Mouse (Mus musculus): ENCODE data around the gene Msn. TPM values are rescaled to one million over a fixed set of nuclear protein-coding genes. Genes with fewer than 3 reads are reported as not detected.

Msn gene
- 10 to 100 TPM; 15.8 to 18.4 TPM for total RNA-seq (2021)

DNA sequence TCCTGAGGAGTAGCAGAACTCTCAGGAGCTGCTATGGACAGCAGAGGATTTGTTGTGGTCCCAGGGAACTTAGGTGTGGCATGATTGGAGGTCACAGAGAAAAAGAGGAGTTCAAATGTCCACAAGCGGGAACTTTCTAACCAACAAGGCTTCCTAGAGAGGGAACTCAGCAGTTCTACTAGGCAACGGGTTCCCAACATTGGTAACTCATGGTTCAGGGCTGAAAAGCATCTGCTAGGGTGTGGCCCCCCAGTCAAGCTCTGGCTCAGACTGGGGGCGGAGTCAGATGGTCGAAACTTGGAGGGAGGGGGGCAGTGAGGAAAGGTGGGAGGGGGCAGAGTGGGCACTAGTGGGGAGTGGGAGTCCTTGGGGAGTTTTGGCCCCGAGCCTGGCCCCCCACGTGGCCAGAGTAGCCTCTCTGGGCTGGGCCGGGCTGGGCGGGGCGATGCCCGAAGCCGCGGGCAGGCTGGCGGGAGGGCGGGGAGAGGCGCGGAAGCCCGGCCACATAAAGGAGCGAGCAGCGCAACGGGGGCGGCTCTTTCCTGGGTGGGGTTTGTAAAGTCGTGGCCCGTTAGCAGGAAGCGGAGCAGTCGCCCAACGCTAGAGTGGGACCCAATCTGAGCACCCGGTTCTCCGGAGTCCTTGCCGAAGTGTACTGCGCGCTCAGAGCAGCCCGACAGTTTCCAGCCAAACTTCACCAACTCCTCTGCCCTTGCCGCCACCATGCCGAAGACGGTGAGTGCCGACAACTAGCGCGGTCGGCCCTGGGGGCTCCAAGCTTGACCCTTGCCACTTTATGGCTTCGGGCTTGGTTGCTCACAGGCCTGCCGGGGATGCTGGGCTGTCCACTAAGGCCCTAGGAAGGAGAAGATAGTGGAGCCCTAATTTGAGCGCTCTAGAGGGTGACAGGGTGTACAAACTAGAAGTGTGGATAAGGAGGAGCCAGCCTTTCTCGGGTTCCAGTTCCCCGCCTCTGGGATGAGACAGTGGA is at the start of gene Msn:
Gene Msn, plus strand, starts transcription at position 534 of the 991 bp plus-strand sequence.
- DNase-seq (ENCODE audit: low spot score in 2 of 2) = peak; percentile 6 to 10
- intact Hi-C loops (cut with DNase I) = no loop called here

DNA sequence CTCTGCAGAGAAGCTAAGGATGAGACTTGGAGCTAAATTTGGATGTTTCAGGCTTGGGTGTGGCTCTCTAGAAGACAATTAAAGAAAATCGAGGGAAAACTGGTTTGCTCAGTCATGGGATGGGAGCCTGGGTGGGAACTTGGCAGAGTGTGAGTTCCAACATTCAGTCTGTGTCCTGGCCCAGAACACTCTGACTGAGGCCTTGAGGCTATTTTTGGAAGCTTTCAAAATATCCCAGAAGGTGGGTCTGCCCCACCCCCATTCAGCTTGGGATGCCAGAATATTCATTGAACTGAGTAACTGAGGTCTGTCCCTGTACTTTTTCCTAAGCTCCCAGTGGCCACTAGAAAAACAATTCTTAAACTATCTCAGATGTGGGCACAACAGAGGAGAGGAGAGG is 43.0 kb upstream of the Msn start:
- intact Hi-C loops (cut with DNase I) = no loop called here
- DNase-seq (ENCODE audit: low spot score in 2 of 2) = no peak

- intact Hi-C loops (cut with DNase I) = no loop called here
- DNase-seq (ENCODE audit: low spot score in 2 of 2) = no peak
Observed at GRCm38 (mm10) chrX:96077747-96078146, 18.1 kb upstream of the Msn start.

GRCm38 (mm10) chrX:96086259-96086658 is 9.6 kb upstream of the Msn start:
- no peak for DNase-seq (ENCODE audit: low spot score in 2 of 2)
- intact Hi-C loops (cut with DNase I) = no loop called here

GRCm38 (mm10) chrX:96096513-96097210 is 820 bp downstream of the Msn start:
- DNase-seq (ENCODE audit: low spot score in 2 of 2) = no peak
- intact Hi-C loops (cut with DNase I) = no loop called here

- no peak for DNase-seq (ENCODE audit: low spot score in 2 of 2)
- intact Hi-C loops (cut with DNase I) = no loop called here
Observed at GRCm38 (mm10) chrX:96097491-96097970, 1.7 kb downstream of the Msn start.

DNA sequence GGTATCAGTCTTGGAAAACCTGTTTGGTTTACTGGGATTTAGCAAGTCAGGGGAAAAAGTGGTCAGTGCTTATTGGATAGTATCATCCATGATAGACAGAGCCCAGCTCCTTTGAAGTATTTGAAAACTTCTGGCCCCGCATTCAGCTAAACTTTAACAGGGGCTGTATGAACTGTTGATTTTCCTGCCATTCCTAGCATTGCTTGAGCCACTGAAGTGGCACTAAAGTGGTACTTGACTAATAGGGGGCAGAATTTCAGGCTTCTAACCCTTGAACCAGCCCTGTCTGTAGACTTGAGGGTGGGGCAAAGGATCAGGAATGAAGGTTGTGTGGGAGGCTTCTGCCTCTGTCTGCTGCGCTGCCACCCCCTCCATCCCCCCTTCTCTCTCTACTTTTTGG is 3.2 kb downstream of the Msn start:
- DNase-seq (ENCODE audit: low spot score in 2 of 2) = no peak
- intact Hi-C loops (cut with DNase I) = no loop called here

- intact Hi-C loops (cut with DNase I) = no loop called here
- no peak for DNase-seq (ENCODE audit: low spot score in 2 of 2)
Observed at GRCm38 (mm10) chrX:96107427-96108291, 11.8 kb downstream of the Msn start.

DNA sequence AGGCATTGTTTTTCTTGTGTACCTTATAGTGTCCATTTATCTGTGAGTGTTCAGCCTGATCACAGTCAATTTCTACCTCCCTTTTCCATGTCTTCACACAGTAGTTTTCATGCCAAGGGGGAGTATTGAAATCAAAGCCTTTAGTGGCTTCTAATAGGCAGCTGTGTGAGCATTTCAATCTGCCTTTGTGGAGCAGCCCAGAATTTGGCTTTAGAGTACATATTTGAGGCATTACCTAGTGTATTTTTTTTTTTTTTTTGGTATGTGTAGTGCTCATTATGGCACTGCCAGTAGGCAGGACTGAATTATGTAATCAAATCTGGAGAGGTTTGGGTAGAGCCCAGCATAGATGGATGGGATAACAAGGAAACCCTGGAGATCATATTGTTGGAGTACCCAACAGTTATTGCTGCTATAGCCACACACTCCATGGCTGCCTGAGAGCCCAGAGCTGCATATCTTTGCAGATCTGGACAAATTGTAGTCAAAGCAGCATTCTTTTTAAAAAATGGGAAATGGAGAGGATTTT is 17.3 kb downstream of the Msn start:
- DNase-seq (ENCODE audit: low spot score in 2 of 2) = no peak
- intact Hi-C loops (cut with DNase I) = no loop called here

- intact Hi-C loops (cut with DNase I) = no loop called here
- no peak for DNase-seq (ENCODE audit: low spot score in 2 of 2)
Observed at GRCm38 (mm10) chrX:96115501-96115900, 19.7 kb downstream of the Msn start.

- no peak for DNase-seq (ENCODE audit: low spot score in 2 of 2)
- intact Hi-C loops (cut with DNase I) = no loop called here
Observed at GRCm38 (mm10) chrX:96117366-96117765, 21.5 kb downstream of the Msn start.

DNA sequence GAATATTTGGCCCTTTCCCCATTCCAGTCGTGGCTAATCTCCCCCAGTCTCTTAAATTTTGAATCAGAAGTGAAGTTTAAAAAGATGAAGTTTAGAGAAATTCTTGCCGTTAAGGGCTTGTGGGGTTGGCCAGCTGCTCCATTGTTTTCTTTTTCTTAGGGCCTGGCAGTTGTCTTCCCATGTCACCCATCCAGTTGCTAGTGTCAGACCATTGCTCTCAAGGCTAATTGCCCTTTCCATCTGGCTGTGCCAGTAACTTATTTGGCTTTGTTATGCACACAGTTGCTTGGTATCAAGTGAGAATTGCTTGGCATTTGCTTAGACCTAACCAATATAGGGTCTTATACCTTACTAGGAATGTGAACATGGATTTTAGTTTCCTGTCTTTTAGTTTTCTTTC is 24.2 kb downstream of the Msn start:
- no peak for DNase-seq (ENCODE audit: low spot score in 2 of 2)
- intact Hi-C loops (cut with DNase I) = no loop called here

GRCm38 (mm10) chrX:96121912-96122311 is 26.1 kb downstream of the Msn start:
- intact Hi-C loops (cut with DNase I) = no loop called here

GRCm38 (mm10) chrX:96126803-96127202 is 31.0 kb downstream of the Msn start:
- intact Hi-C loops (cut with DNase I) = no loop called here
- no peak for DNase-seq (ENCODE audit: low spot score in 2 of 2)

More at GRCm38 (mm10) chrX:96121912-96122311, 26.1 kb downstream of the Msn start:
- no peak for DNase-seq (ENCODE audit: low spot score in 2 of 2)

GRCm38 (mm10) chrX:96130139-96130538 is 34.3 kb downstream of the Msn start:
- no peak for DNase-seq (ENCODE audit: low spot score in 2 of 2)
- intact Hi-C loops (cut with DNase I) = loop anchor here (5.0 kb wide), 1 partner anchor 103 kb away; no protein-coding TSS in a partner anchor

DNA sequence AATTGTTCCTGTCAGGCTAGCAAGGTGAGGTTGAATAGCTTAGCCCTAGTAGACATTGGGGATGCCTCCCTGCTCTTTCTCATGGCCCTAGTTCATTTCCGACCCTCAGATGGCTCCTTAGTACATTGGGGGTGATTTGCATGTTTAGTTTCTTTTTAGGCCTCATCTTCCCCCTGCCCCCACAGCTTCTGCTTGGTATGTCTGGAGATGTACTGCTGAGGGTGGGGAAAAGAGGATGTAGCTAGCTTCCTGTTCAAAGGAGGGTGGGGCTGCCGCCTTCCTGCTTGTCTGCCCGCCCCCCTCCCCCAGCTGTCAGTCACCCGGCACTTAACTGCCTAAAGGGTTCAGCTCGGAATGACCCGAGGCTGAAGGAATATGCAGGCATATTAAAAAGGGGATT is 34.8 kb downstream of the Msn start:
- peak in 1 of 2 experiments; percentile 8 for DNase-seq (ENCODE audit: low spot score in 2 of 2)

GRCm38 (mm10) chrX:96133260-96133659 is 37.4 kb downstream of the Msn start:
- intact Hi-C loops (cut with DNase I) = loop anchor here (5.0 kb wide), 1 partner anchor 106 kb away; no protein-coding TSS in a partner anchor
- DNase-seq (ENCODE audit: low spot score in 2 of 2) = peak in 1 of 2 experiments; percentile 8

More for the DNA sequence above, 34.8 kb downstream of the Msn start:
- intact Hi-C loops (cut with DNase I) = loop anchor here (5.0 kb wide), 1 partner anchor 103 kb away; no protein-coding TSS in a partner anchor

- intact Hi-C loops (cut with DNase I) = loop anchor here (5.0 kb wide), 1 partner anchor 107 kb away; no protein-coding TSS in a partner anchor
- no peak for DNase-seq (ENCODE audit: low spot score in 2 of 2)
Observed at GRCm38 (mm10) chrX:96134243-96134661, 38.4 kb downstream of the Msn start.

Measured in left cerebral cortex, postnatal 25 days (tissue).